Mouse (Mus musculus) MEL (cell line): ENCODE data around the gene Olfr279. TPM values are rescaled to one million over a fixed set of nuclear protein-coding genes. Genes with fewer than 3 reads are reported as not detected.
A peak's percentile ranks its signal among the peaks of the same experiment; 100 is the strongest.

Experiments used
- DNase-seq: peaks from one replicate; pipeline ENCODE4 v3.0.0; 2011; ENCODE audit warnings: low read depth, low spot score
- H3K27ac ChIP-seq: 2 replicates; pipeline ENCODE4 v1.5.1; 2012; ENCODE audit warnings: low read depth, mild to moderate bottlenecking, control low read depth, low read length, moderate library complexity; ENCODE audit not compliant: control insufficient read depth
- H3K27me3 ChIP-seq, 2 experiments: fragments of 150-350 bp in 1 of 2; sonication (generic) in 1 of 2; 2 replicates each; pipeline ENCODE4 v1.6.1; 2012; ENCODE audit warnings: low read length in 2 of 2, mild to moderate bottlenecking in 2 of 2, improper control_type of control experiment in 1 of 2, moderate library complexity in 1 of 2; ENCODE audit not compliant: insufficient read depth in 2 of 2, control insufficient read depth in 1 of 2
- H3K36me3 ChIP-seq, 2 experiments: 2 replicates each; pipeline ENCODE4 v1.6.1; 2012 to 2014; ENCODE audit warnings: low read length in 2 of 2, improper control_type of control experiment in 1 of 2, inconsistent platforms in 1 of 2, mild to moderate bottlenecking in 1 of 2; ENCODE audit not compliant: insufficient read depth in 2 of 2, control insufficient read depth in 1 of 2
- H3K4me1 ChIP-seq, 2 experiments: fragments of 150-350 bp in 1 of 2; sonication (generic) in 1 of 2; 2 replicates each; pipeline ENCODE4 v1.6.1; 2012; ENCODE audit warnings: low read length in 2 of 2, improper control_type of control experiment in 1 of 2, mild to moderate bottlenecking in 1 of 2; ENCODE audit not compliant: insufficient read depth in 2 of 2, control insufficient read depth in 1 of 2
- H3K4me3 ChIP-seq, 2 experiments: fragments of 150-350 bp in 1 of 2; sonication (generic) in 1 of 2; 2 replicates each; pipeline ENCODE4 v1.5.1; 2012; ENCODE audit warnings: low read depth in 2 of 2, low read length in 2 of 2, mild to moderate bottlenecking in 2 of 2, moderate library complexity in 2 of 2, control low read depth in 1 of 2, improper control_type of control experiment in 1 of 2; ENCODE audit not compliant: control insufficient read depth in 1 of 2, insufficient read depth in 1 of 2
- H3K79me2 ChIP-seq: 2 replicates; pipeline ENCODE4 v1.6.1; 2012; ENCODE audit warnings: mild to moderate bottlenecking, low read length, moderate library complexity; ENCODE audit not compliant: control insufficient read depth, poor library complexity, insufficient read depth
- H3K9ac ChIP-seq: 2 replicates; pipeline ENCODE4 v1.6.1; 2012; ENCODE audit warnings: low read depth, mild to moderate bottlenecking, control low read depth, low read length, moderate library complexity; ENCODE audit not compliant: control insufficient read depth, poor library complexity, severe bottlenecking
- H3K9me3 ChIP-seq: fragments of 150-350 bp; sonication (generic); replicated peaks from 2 replicates; pipeline ENCODE4 v1.6.1; 2012; ENCODE audit warnings: mild to moderate bottlenecking, low read length, improper control_type of control experiment, moderate library complexity; ENCODE audit not compliant: insufficient read depth
- CHD1 ChIP-seq: IDR thresholded peaks from 2 replicates; pipeline ENCODE4 v1.6.1; 2012; ENCODE audit warnings: low read depth, mild to moderate bottlenecking, inconsistent platforms, low read length, improper control_type of control experiment
- CHD2 ChIP-seq: IDR thresholded peaks from 2 replicates; pipeline ENCODE4 v1.6.1; 2011; ENCODE audit warnings: low read length, improper control_type of control experiment
- E2F4 ChIP-seq: IDR thresholded peaks from 2 replicates; pipeline ENCODE4 v1.6.1; 2011; ENCODE audit warnings: low read depth, low read length, improper control_type of control experiment, borderline replicate concordance
- ELF1 ChIP-seq: IDR thresholded peaks from 2 replicates; pipeline ENCODE4 v1.6.1; 2014; ENCODE audit warnings: low read depth, mild to moderate bottlenecking, inconsistent platforms, low read length, improper control_type of control experiment, moderate library complexity
- EP300 ChIP-seq, 2 experiments: IDR thresholded peaks; 2 replicates each; pipeline ENCODE4 v1.6.1; 2011; ENCODE audit warnings: improper control_type of control experiment in 2 of 2, low read length in 2 of 2, low read depth in 1 of 2, mild to moderate bottlenecking in 1 of 2
- ETS1 ChIP-seq: IDR thresholded peaks from 2 replicates; pipeline ENCODE4 v1.6.1; 2012; ENCODE audit warnings: low read depth, mild to moderate bottlenecking, inconsistent platforms, low read length, improper control_type of control experiment, moderate library complexity
- GATA1 ChIP-seq: IDR thresholded peaks from 2 replicates; pipeline ENCODE4 v1.6.1; 2011; ENCODE audit warnings: low read depth, low read length, improper control_type of control experiment
- HCFC1 ChIP-seq: IDR thresholded peaks from 2 replicates; pipeline ENCODE4 v1.6.1; 2012; ENCODE audit warnings: low read depth, mild to moderate bottlenecking, inconsistent platforms, low read length, improper control_type of control experiment, moderate library complexity
- MAFK ChIP-seq: IDR thresholded peaks from 2 replicates; pipeline ENCODE4 v1.6.1; 2011; ENCODE audit warnings: low read depth, mild to moderate bottlenecking, low read length, improper control_type of control experiment, borderline replicate concordance
- MAX ChIP-seq: IDR thresholded peaks from 2 replicates; pipeline ENCODE4 v1.6.1; 2011; ENCODE audit warnings: low read length, improper control_type of control experiment
- MAZ ChIP-seq: IDR thresholded peaks from 2 replicates; pipeline ENCODE4 v1.6.1; 2012; ENCODE audit warnings: low read depth, mild to moderate bottlenecking, inconsistent platforms, low read length, improper control_type of control experiment
- MEF2A ChIP-seq: IDR thresholded peaks from 2 replicates; pipeline ENCODE4 v1.6.1; 2014; ENCODE audit warnings: low read depth, mild to moderate bottlenecking, inconsistent platforms, low read length, improper control_type of control experiment; ENCODE audit not compliant: poor library complexity, insufficient replicate concordance, severe bottlenecking; ENCODE audit errors: extremely low read depth
- MXI1 ChIP-seq: IDR thresholded peaks from 2 replicates; pipeline ENCODE4 v1.6.1; 2011; ENCODE audit warnings: mild to moderate bottlenecking, low read depth, low read length, improper control_type of control experiment
- MYB ChIP-seq: IDR thresholded peaks from 2 replicates; pipeline ENCODE4 v1.6.1; 2011; ENCODE audit warnings: mild to moderate bottlenecking, low read depth, low read length, improper control_type of control experiment
- MYC ChIP-seq: IDR thresholded peaks from 2 replicates; pipeline ENCODE4 v1.6.1; 2011; ENCODE audit warnings: low read depth, mild to moderate bottlenecking, low read length, improper control_type of control experiment, moderate library complexity
- NELFE ChIP-seq: IDR thresholded peaks from 2 replicates; pipeline ENCODE4 v1.6.1; 2011; ENCODE audit warnings: low read depth, low read length, improper control_type of control experiment
- NRF1 ChIP-seq: IDR thresholded peaks from 2 replicates; pipeline ENCODE4 v1.6.1; 2014; ENCODE audit warnings: low read depth, mild to moderate bottlenecking, inconsistent platforms, low read length, improper control_type of control experiment, moderate library complexity; ENCODE audit not compliant: poor library complexity, insufficient read depth, severe bottlenecking
- POLR2A ChIP-seq, 2 experiments: IDR thresholded peaks; 2 replicates each; pipeline ENCODE4 v1.6.1; 2011 to 2012; ENCODE audit warnings: low read length in 2 of 2, mild to moderate bottlenecking in 2 of 2, control low read depth in 1 of 2, improper control_type of control experiment in 1 of 2, low read depth in 1 of 2, moderate library complexity in 1 of 2; ENCODE audit not compliant: control insufficient read depth in 1 of 2, insufficient read depth in 1 of 2, poor library complexity in 1 of 2
- RAD21 ChIP-seq: IDR thresholded peaks from 2 replicates; pipeline ENCODE4 v1.6.1; 2011; ENCODE audit warnings: mild to moderate bottlenecking, low read depth, low read length, improper control_type of control experiment
- RCOR1 ChIP-seq: IDR thresholded peaks from 2 replicates; pipeline ENCODE4 v1.6.1; 2012; ENCODE audit warnings: low read depth, mild to moderate bottlenecking, inconsistent platforms, low read length, improper control_type of control experiment
- SIN3A ChIP-seq: IDR thresholded peaks from 2 replicates; pipeline ENCODE4 v1.6.1; 2012; ENCODE audit warnings: low read length, improper control_type of control experiment, inconsistent platforms
- SMC3 ChIP-seq: IDR thresholded peaks from 2 replicates; pipeline ENCODE4 v1.6.1; 2011; ENCODE audit warnings: low read depth, low read length, improper control_type of control experiment
- TBP ChIP-seq: IDR thresholded peaks from 2 replicates; pipeline ENCODE4 v1.8.0; 2011; ENCODE audit warnings: low read depth, low read length, improper control_type of control experiment
- TCF12 ChIP-seq: IDR thresholded peaks from 2 replicates; pipeline ENCODE4 v1.6.1; 2014; ENCODE audit warnings: low read depth, mild to moderate bottlenecking, inconsistent platforms, low read length, improper control_type of control experiment, moderate library complexity
- UBTF ChIP-seq: IDR thresholded peaks from 2 replicates; pipeline ENCODE4 v1.6.1; 2012; ENCODE audit warnings: low read depth, mild to moderate bottlenecking, inconsistent platforms, low read length, improper control_type of control experiment, moderate library complexity, borderline replicate concordance; ENCODE audit not compliant: insufficient read depth
- USF1 ChIP-seq: IDR thresholded peaks from 2 replicates; pipeline ENCODE4 v1.6.1; 2014; ENCODE audit warnings: low read depth, mild to moderate bottlenecking, inconsistent platforms, low read length, improper control_type of control experiment, moderate library complexity
- ZC3H11A ChIP-seq: IDR thresholded peaks from 2 replicates; pipeline ENCODE4 v1.6.1; 2012; ENCODE audit warnings: low read depth, mild to moderate bottlenecking, inconsistent platforms, low read length, improper control_type of control experiment
- ZKSCAN1 ChIP-seq: IDR thresholded peaks from 2 replicates; pipeline ENCODE4 v1.6.1; 2012; ENCODE audit warnings: low read depth, mild to moderate bottlenecking, inconsistent platforms, low read length, improper control_type of control experiment, moderate library complexity
- ZMIZ1 ChIP-seq: IDR thresholded peaks from 2 replicates; pipeline ENCODE4 v1.6.1; 2012; ENCODE audit warnings: low read depth, mild to moderate bottlenecking, inconsistent platforms, low read length, improper control_type of control experiment, moderate library complexity
- ZNF384 ChIP-seq: IDR thresholded peaks from 2 replicates; pipeline ENCODE4 v1.6.1; 2012; ENCODE audit warnings: low read depth, mild to moderate bottlenecking, inconsistent platforms, low read length, improper control_type of control experiment
- polyA plus RNA-seq, 2 experiments: library from polyadenylated mRNA; stranded (reverse) in 1 of 2; unstranded in 1 of 2; fragments of >175 nt in 1 of 2; fragments of >200 nt in 1 of 2; gene quantifications; 2 replicates each; pipeline versions ENCODE4 v1.2.1 to v1.2.4; 2012; ENCODE audit warnings: low replicate concordance in 2 of 2, low read depth in 1 of 2; ENCODE audit not compliant: insufficient read length in 2 of 2, insufficient read depth in 1 of 2, missing spikeins in 1 of 2
- total RNA-seq: library from RNA; depleted of rRNA; stranded (reverse); fragments of 300-350 nt; gene quantifications from 2 replicates; pipeline ENCODE4 v1.2.3, GENCODE M21; 2012

Gene Olfr279
- total and polyA plus RNA-seq, 3 experiments: under 0.01 to 81.4 (median 0.03) TPM

DNA sequence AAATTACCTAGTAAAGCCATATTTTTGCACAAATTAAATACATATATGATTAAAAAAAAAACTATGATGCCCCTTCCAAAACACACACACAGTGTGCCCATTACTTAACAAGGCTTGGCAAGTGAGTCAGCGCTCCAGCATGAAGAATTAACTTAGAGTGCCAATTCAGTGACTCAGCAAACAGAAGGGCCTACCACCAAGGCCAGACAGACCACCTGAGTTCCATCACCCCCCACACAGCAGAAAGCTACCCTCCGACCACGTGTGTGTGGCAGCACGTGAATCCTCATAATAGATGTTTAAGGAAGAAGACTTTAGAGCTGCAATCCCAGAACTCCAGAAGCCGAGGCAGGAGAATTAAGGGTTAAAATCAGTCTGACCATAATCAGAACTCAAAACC is 40.1 kb downstream of the Olfr279 start (continued):
- TF ChIP-seq E2F4 (0 out of 2 replicates have a peak, but pooled peaks have one; percentile 19), ELF1 (no peak), MEF2A (no peak), MYC (peak; percentile 98), ETS1 (0 out of 2 replicates have a peak, but pooled peaks have one; percentile 47), CHD1 (no peak)

DNA sequence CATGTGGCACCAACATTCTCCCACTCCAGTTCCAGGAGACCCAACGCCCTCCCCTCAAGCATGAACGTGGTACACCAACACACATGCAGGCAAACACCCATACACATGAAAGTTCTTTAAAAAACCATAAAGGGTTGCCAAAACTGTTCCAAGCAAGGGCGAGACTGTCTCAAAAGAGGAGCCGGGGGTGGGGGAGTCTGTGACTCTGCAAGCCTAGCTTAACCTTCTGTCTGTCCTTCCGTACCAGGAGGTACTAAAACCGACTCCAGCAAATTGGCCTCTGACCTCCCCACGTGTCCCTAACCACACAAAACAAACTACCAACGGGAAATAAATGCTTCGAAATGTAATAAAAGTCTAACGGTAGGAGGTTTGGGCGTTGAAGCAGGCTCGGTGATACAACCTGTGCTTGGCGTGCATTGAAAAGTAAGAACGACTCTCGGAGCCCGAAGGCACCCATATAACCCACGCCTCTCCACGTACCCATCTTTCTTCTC is 40.9 kb downstream of the Olfr279 start:
- DNase-seq: peak; percentile 71

DNA sequence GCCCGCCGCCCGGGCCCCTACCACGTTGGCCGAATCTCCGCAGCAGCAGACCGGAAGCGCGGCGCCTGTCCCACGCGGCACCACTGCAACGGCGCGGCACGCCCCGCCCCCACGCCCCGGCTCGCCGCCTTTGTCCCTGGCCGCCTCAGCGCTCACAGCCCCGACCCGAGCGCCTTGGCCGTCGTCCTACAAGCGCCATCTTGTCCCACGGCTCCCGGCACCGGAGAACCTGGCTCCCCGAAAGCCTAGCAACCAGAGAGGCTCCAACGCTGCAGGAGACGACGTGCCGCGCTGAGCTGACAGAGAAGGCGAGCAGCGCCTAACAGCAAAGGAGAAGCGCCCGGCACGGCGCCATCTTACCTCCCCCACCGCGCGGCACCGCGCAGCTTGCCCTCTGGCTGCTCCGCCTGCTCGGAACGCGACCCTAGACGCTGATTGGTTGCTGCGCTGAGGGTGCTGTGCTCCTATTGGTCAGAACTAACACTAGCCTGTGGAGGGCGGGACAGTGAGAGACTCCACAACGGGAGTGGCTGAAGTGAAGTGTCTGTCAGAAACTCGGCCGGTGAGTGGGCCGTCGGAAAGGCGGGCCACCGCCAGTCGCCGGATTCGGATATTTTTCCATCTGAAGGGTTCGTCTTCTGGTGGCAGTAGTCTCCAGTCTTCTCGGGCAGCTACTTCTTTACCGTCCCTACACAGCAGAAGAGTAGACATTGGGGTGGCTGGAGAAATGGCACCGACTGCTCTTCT is 41.9 kb downstream of the Olfr279 start, which contains the start of gene Kansl2:
TSS of gene Kansl2 (minus strand) at position 384 of the 747 bp plus-strand sequence.
- Histone ChIP-seq H3K4me3 (peak within 1 kb of the TSS; percentile 79 to 85), H3K79me2 (peaks cover 38% of the 10 kb centered on the region), H3K9me3 (no peaks in the 10 kb centered on the region), H3K27me3 (no peaks in the 10 kb centered on the region), H3K27ac (peak within 1 kb of the TSS; percentile 85), H3K36me3 (peaks cover 24 to 30% of the 10 kb centered on the region in 2 experiments), H3K4me1 (peaks cover 3 to 15% of the 10 kb centered on the region in 2 experiments; a peak in 2 of 4 replicates), H3K9ac (peak within 1 kb of the TSS; percentile 83)
- DNase-seq: peak; percentile 100
- TF ChIP-seq MAZ (peak; percentile 66; the same call in 1 of the 2 replicates), GATA1 (no peak), TCF12 (peak; percentile 25), MYB (no peak), POLR2A (IDR thresholded peaks at IDR 0.05; ENCODE audit: control insufficient read depth in 1 of 2, insufficient read depth in 1 of 2, low read depth in 1 of 2, low read length in 2 of 2, poor library complexity in 1 of 2) (peak; percentile 97 to 99), MYC (no peak; the same call in 1 of the 2 replicates), ZC3H11A (no peak), MAX (peak; percentile 84; the same call in 1 of the 2 replicates), MAFK (0 out of 2 replicates have a peak, but pooled peaks have one; percentile 30), SMC3 (no peak), MEF2A (0 out of 2 replicates have a peak, but pooled peaks have one; percentile 48), SIN3A (peak; percentile 55), NRF1 (peak; percentile 57), MXI1 (peak; percentile 66; the same call in 1 of the 2 replicates), RCOR1 (peak; percentile 32; the same call in 1 of the 2 replicates), NELFE (peak; percentile 94), ZKSCAN1 (no peak)

More for the DNA sequence above, 40.9 kb downstream of the Olfr279 start:
- Histone ChIP-seq H3K27me3 (no peaks in the 10 kb centered on the region), H3K9me3 (no peaks in the 10 kb centered on the region), H3K27ac (peak overlapping the region; percentile 85), H3K36me3 (peaks cover 30 to 34% of the 10 kb centered on the region in 2 experiments), H3K4me1 (peaks cover 3 to 15% of the 10 kb centered on the region in 2 experiments; a peak in 3 of 4 replicates)
- TF ChIP-seq MAX: 0 out of 2 replicates have a peak, but pooled peaks have one; percentile 42
- no peak for TF ChIP-seq CHD2
- no peak for TF ChIP-seq RAD21
- TF ChIP-seq EP300 (IDR thresholded peaks at IDR 0.05; ENCODE audit: low read depth in 1 of 2, low read length in 2 of 2): no peak
- TF ChIP-seq MYC: peak; percentile 19; the same call in 1 of the 2 replicates
- TF ChIP-seq SIN3A: peak; percentile 2; the same call in 1 of the 2 replicates
- no peak for TF ChIP-seq ETS1
- no peak for TF ChIP-seq ZMIZ1
- TF ChIP-seq TBP: 0 out of 2 replicates have a peak, but pooled peaks have one; percentile 24
- 0 out of 2 replicates have a peak, but pooled peaks have one; percentile 43 for TF ChIP-seq UBTF
- TF ChIP-seq ZNF384: no peak
- TF ChIP-seq USF1: peak; percentile 33; the same call in 1 of the 2 replicates
- no peak for TF ChIP-seq HCFC1
- TF ChIP-seq TCF12: no peak
- TF ChIP-seq POLR2A (IDR thresholded peaks at IDR 0.05; ENCODE audit: control insufficient read depth in 1 of 2, insufficient read depth in 1 of 2, low read depth in 1 of 2, low read length in 2 of 2, poor library complexity in 1 of 2): 0 out of 4 replicates have a peak, but pooled peaks of 1 of the 2 experiments have one; percentile 17
- TF ChIP-seq, all 39 proteins: peak for 7
- peak overlapping the region; percentile 83 for H3K9ac ChIP-seq
- H3K4me3 ChIP-seq: peak overlapping the region; percentile 79 to 85
- peaks cover 42% of the 10 kb centered on the region for H3K79me2 ChIP-seq
